Mouse (Mus musculus): Measurements from ENCODE around the gene Cox5b.

Cox5b gene

DNA sequence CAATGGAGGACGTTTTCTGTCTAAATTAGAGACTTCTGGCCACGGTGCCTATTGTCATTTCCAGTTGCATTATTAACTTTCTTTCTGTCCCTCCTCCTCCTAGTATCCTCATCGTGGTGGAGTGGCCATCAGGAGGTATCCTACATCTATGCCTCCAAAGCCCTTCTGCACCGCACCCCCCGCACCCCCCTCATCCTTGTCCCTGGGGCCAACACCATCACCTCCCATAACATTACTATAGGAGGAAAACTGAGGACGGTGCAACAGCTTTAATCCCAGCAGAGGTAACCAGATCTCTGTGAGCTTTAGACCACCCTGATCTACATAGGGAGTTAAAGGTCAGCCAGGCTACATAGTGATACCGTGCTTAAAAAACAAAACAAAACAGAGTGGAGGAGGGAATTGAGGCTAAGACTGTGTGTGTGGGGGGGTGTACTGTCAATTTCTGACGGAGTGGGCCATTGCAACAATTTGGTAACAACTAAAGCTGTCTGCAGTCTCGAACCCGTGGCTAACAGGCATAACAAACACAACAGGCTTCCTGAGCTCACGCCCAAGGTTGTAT lies 496 bp upstream of the Cox5b start:
- no peak for DNase-seq

DNA sequence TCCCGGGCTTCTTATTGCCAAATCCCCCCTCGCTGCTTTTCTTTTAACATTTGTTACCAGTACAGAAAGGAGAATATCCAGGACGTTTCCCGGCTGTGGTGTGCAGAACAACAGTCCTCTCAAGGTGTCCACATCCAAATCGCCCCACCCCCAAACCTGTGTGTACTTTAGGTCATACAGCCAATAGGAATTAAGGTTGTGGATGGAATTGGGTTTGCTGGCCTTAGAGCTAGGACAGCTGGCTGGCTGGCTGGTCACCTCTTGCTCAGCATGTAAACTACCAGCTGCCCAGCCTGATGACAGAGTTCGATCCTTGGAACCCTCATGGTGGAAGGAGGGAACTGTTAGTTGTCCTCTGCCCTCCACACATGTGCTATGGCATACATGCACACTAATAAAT lies 3.6 kb downstream of the Cox5b start:
- no peak for DNase-seq

DNA sequence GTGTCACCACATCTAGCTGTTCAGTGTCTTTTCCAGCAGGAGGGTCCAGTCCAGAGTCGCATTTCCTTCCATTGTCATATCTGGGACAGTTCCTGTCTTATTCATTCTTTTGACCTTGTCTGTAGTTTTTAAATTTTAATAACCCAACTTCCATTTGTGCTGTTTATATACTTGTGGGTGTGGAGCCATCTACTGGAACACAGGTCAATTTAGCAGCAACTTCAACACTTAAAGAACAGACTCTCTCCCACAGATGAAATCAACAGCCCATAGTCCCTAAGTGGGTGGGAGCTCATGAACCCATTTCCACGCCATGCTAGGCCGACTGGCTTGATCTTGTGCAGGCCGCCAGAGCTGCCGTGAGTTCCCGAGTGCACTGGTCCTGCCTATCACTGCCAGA lies 5.2 kb downstream of the Cox5b start:
- no peak for DNase-seq

DNA sequence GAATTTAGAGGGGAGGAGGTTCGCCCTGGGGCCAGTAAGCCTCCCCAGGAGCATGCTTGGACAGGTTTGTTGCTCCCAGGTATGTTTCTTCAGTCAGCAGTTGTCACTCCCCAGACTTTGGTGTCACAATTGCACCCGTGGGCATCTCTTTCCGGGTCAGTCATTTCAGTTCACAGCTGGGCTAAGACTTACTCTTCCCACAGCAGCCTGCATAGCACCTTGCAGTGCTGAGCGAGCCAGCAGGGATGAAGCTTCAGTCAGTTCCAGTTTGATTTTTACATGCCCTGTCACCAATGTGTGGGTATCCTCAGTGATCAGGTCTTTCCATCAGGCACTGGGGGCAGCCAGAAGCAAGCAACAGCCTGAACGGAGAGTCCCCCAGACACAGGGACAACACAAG lies 5.8 kb downstream of the Cox5b start:
- no peak for DNase-seq

DNA sequence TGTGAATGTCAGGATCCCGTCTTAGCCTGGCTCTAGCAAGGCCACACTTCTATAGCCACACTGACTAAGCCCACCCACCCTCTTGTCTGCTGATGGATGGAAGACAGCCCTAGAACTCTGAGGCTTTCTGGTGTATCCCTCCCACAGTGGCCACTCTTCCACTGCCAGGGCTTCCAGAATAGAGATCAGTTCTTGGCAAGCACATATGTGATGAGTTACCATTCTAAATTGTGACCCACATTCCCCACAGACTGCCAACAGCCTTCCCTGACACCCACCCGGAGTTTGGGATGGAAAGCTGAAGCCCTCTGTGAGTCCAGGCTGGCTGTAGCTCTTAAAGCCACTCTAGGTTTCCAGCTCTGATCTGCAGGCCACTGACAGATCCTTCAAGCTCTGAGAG lies 15.9 kb downstream of the Cox5b start:
- no peak for DNase-seq

DNA sequence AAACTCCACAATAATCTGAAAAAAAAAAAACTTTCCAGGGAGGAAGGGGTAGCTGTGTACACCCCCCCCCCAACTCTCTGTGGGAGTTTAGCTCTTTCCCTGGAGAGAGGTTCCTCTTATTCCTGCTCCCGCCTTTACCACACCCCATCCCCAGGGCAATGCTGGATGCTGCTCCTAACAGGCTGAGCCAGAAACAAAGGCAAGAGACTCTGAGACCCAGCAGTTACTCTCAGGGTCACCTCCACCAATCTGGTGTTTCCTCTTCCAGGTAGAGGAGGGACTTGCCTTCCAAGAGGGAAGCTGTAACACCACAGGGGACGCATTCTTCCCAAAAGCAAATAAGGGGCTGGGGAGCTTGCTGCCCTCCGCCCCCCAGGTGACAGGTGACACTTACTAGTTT lies 16.5 kb downstream of the Cox5b start:
- DNase-seq = no peak

DNA sequence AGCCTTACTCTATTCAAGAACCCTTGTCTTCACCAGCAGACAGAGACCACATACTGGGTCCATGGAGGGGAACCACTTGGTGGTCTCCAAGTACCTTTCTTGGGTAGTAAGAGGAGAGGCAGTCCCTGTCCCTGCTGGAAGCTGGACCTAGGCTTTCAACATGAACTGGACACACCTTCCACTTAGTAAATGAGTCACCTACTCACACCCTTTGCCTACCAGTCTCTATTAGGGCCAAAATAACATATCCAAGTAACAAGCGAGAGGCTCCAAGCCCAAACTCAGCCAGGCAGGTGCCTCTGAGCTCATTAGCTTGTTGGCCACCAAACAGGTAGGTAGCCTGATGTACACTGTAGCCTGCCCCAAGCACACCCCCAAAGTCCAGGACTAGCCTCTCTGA lies 17.4 kb downstream of the Cox5b start:
- DNase-seq = no peak

DNA sequence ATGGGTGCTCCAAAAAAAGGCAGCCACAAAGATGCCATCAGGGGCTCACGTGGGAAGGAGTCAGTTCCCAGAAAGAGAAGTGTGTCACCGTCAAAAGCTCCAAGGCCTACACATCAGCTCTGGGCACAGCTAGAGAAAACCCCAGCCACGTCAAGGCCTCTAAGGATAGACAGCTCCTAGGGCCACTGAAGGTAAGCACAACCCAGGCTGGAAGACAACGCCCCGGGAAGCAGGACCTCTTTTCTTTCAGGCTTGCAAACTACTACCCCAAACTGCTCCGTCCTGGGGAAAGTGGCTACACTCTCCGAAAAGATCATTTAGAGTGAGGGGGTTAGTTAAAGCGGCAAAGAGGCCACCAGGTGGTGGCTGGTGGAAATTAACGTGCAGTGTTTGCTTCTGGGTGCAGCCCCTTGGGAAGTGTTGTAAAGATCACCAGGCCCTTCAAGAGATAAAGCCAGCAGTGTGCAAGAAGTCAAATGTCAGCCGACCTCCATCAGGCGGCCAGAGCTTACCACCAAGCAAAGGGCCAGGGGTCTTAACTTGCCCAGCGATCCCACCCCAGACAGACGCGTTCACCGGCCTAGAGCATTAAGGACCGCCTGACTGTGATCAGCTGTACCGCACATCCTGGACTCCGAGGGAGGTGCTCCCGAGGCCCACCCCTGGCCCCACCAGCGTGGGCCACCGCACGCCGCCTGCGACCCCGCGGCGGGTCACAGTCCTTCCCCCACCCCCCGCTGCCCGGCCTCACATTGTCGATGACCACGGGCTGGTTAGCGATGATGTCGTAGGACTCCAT lies 18.0 kb downstream of the Cox5b start:
- peak in 1 of 2 experiments; percentile 35 for DNase-seq

DNA sequence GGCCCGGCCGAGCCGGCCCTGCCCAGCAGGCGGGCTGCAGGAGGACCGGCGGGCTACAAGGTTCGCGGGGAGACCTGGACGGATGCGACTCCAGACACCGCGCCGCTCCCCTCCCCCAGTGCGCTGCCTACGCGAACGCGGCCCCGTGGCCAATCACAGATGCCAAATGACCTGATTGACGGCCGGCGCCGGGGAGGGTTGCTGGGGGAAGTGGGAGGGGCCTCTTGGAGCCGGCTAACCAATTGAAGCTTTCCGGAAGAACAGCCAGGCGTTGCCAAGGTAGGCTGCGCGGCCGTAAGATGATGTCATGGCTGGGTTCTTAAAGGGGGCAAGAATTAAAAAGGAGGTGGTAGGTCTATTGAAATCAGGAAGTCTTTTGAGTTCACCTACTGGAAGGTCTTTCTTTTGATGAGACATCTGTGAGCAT lies 18.6 kb downstream of the Cox5b start, which contains the start of gene 4933424G06Rik:
Gene 4933424G06Rik (plus strand): TSS at position 296 of the 427 bp plus-strand sequence.
- DNase-seq = peak; percentile 98 to 99

DNA sequence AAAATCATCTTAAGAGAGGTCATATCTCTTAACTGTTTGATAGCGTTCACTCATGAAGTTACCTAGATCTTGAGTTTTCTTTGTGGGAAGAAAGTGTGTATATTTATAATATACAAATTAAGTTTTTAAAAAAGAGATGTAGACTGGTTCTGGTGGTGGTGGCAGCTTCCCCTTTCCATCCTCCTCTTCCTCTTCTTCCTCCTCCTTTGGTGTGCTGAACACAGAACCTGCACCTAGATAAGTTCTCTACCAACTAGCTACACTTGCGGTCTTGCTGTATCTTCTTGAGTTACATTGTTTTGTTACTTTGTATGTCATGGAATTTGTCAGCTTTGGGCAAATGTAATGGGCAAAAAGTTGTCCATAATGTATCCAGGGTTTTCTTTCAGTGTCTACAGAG lies 19.9 kb downstream of the Cox5b start:
- no peak for DNase-seq

DNA sequence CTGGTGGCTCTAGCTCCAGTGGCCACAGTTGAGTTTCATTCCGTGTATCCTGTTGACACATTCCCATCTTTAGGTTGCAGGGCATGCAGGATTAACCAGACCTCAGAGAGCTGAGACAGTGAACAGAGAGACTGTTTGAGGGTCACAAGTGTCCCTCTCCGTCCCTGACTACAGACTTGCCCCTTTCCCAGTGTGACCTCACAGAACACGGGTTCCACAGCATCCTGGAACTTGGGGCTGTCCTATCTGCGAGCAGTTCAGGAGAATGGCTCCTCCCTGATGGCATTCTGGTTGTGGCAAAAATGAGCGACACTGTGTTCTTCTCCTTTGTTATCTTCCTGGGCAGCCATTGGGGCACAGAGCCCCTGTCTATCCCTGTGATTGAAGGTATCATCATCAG lies 23.1 kb downstream of the Cox5b start, which contains the start of gene Actr1b:
Gene Actr1b (minus strand): TSS at position 112 of the 400 bp plus-strand sequence.
- no peak for DNase-seq

DNA sequence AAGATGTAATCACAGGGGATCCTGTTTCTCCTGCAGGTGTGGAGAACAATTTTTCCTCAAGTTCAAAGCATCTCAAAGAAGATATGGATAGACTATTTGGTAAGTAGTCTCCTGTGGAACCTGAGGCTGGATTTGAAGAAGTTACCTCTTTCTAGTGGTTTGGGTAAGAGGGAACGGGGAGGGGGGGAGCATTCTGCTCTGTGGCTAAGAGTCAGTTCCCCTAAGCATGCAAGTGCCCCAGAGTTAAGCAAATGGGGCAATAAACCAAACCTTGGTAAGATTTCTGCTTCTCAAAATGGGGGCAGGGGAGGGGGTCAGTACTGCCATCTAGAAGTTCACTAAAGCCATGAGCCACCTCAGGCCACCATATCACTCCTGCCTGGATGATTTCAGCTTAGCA lies 27.5 kb downstream of the Cox5b start:
- DNase-seq = no peak

DNA sequence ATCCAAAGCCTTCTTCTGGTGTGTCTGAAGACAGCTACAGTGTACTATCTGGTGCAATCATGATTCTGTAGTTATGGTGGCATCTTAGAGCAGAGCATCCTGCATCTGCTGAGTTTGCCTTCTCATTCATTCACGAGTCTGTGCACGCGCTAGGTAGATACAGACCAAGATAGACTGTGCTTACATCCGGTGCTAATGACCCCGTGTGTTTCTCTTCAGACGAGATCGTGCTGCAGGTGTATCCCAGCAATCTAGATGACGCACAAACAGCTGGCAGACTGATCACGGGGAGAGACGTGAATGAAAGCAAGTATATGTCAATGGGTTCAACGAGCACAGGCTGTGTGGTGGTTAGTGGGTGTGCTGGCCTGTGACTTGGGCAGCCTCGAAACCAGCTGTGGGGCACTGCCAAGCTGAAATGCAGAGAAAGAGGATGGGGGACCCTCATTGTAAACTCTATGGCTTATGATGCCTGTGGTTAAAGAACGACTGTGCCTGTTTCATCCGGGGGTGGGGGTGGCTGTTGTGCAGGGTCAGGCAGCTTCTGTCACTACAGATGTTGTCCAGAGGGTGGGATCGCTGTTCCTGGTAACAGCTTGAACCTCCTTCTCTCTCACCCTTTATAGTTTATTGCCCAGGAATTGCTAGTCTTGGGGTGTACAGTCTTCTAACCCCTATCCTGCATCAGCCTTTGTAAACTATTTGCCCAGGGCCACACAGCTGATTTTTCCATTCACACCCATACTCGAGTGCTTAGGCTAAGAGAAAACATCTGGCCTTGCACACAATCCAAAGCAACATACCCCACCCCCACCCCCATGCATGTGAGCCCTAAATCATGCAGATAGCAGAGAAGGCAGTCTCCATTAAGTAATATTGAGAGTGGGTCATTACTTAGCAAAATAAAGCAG lies 32.2 kb downstream of the Cox5b start:
- no peak for DNase-seq

DNA sequence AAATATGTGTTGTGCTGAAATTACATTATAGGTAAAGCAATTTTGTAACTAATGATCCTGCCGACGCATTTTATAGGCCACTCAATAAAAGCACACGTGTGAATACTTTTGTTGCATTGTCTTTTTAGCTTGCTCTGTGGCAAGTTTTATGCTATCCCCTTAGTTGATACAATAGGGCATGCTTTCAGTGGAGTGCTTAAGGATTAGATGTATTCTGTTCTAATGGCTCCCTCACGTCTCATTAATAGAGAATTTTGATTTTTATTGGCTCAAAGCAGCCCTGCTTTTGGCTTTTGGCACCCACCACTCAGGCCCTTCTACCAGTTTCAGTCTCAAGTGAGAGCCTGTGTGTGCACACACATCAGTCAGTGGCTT lies 32.8 kb downstream of the Cox5b start:
- no peak for DNase-seq

DNA sequence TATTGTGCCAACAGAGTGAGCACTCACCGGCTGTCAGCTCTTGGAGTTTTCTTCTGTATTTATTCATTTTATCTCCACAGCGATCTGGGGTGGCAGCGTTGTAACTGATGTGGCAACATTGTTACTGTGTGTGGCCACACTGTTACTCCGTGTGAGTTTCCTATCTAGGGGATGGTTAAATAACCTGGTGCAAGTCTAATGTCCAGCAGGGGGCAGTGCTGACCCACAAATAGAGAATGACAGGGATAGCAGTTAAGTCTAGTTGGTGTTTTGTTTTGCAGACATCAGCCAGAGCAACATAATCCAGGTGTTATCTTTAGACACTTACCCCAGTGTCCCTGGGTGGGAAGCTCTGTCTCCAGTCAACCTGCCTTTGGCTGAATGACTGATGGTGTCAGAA lies 46.1 kb downstream of the Cox5b start:
- DNase-seq = peak; percentile 62 to 90

DNA sequence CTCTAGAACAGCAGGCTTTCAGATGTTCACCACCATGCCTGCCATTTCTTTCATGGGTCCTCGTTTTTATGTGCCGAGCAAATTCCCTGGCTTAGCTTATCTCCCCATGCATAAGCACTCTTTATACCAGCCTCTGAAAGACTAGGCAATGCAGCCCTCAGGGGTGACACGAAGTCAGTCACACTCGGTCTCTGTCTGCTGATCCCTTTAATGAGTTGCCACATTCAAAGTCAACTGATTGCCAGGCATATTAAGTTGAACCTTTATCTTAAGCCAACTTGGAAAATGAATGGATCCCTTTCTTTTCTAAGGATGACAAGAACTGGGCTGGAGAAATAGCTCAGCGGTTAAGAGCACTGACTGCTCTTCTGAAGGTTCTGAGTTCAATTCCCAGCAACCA lies 48.0 kb downstream of the Cox5b start:
- no peak for DNase-seq

DNA sequence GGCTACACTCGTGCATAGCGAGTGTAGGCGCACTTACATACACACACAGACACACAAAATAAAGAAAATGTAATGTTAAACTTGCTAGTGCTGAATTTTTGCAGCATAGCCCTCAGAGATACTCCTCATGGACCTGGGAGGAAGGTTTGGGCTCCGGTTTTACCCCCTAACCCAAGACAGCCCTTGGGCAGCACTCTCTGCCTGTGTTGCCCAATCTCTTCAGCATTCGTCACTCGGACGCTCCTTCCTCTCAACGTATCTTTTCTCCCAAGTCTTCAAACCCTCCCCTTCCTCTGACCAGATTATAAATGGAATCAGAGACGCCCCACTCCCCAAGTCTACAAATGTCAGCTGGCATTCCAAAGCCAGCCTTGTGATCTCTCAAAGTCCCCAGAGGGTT lies 51.8 kb downstream of the Cox5b start:
- DNase-seq = no peak
